Mouse (Mus musculus): ENCODE results near the gene Mustn1. TPM values are rescaled to one million over a fixed set of nuclear protein-coding genes. Genes with fewer than 3 reads are reported as not detected.

Mustn1 gene
- polyA plus RNA-seq, 1 experiment: 186 TPM

DNA sequence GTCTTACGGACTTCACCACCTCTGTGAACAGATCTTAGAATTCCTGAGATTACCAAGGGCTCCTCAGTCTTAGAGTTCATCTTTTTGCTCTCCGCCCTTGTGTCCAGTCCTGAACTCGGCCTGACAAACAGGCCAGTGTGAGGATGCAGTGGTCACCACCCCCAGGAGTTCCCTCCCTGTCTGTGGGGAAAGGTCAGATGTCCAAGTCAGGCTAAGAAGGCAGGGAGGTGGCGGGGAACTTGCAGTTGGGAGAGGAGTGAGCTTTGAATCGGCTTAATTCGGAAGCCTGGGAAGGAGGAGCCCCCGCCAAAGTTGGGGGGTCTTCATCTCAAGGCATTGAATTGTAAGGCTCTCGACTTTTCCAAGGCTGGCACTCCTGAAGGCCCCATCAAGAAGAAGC is 1.3 kb downstream of the Mustn1 start:
- DNase-seq (ENCODE audit: low spot score): no peak

DNA sequence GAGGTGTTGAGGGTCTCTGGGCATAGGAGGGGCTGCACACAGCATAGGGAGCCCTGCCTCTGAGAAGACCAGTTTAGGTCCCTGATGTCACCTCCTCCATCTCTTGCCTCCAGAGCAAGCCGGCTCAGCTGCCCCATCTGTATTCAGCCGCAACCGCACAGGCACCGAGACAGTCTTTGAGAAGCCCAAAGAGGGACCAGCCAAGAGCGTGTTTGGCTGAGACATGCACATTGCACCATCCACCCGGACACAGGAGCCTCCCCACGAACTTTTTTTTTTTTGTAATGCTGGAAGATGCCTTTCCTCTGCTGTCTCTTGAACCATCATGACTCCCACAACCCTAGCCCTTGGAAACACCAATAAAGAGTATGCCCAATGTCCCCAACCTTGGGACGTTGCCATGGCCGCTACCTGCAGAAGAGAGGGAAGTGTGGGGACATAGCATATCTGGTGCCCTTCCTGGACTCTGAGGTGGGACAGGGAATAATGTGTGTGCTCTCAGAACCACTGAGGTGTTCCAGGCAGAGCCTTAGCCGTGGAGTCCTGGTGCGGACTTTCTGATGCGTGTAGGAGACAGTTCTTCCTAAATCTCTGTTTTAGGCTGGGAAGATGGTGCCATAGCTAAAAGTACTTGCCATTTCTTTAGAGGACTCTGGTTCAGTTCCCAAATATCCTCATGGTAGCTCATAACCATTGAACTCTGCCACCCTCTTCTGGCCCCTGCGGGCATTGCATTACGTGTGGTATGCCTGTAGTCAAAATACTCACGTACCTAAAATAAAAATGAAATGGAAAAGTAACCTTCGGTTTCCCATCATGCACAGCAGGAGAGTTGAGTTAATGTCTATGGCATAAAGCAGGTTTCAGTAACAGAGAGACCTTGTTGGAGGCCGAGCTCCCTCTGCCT is 2.1 kb downstream of the Mustn1 start:
- DNase-seq (ENCODE audit: low spot score): no peak

DNA sequence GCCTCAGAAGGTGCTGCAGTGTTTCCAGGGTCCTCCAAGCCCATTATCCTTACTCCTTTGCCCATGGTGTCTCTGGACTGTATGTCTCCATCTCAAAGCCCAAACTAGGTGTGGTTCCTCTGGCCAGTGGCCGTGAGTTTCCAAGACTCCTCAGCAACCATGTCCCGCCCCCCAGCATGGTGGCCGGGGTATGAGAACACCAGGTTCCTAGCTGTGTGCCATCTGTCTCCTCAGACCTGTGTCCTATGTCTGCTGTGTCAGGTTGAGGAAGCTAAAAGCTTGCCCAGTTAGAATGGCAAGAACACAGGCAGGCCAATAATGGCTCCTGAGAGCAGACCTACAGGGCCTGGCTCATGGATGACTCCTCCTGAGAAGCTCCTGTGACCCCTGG is 2.7 kb downstream of the Mustn1 start:
- no peak for DNase-seq (ENCODE audit: low spot score)

DNA sequence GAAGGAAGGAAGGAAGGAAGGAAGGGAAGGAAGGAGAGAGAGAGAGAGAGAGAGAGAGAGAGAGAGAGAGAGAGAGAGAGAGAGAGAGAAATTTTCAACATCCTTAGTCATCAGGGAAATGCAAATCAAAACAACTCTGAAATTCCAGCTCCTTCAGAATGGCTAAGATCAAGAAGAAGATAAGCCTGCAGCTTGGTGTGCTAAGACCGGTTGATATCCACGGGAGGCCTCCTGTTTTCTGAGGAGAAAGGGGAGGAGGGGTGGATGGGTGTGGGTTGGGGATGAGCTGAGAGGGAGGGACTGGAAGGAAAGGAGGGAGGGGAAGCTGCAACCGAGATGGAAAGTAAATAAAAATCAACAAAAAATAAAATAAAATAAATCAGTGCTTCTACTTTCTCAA is 6.3 kb downstream of the Mustn1 start:
- no peak for DNase-seq (ENCODE audit: low spot score)

DNA sequence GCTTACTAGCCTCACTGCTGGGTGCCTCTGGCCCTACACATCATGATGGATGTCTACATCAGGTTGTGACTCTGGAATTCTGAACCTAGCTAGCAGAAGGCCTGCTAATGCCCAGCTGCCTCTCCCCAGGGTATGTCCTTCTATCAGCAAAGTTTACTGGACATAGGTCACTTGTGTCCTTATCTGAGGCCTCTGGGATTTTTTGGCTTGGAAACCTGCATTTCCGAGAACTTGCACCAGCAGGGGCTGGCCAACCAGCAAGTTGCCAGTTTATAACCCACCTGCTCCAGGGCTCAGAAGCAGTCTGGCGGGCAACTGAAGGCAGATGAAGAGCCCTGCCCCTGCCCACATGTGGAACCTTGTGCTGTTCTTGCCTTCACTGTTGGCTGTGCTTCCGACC is 7.2 kb downstream of the Mustn1 start, which contains the start of gene Itih4:
TSS of gene Itih4 (plus strand) at position 273 of the 400 bp plus-strand sequence.
- DNase-seq (ENCODE audit: low spot score): no peak

- no peak for DNase-seq (ENCODE audit: low spot score)
Observed at GRCm38 (mm10) chr14:30888271-30888732, 9.3 kb downstream of the Mustn1 start.

GRCm38 (mm10) chr14:30899972-30900371 is 21.0 kb downstream of the Mustn1 start:
- no peak for DNase-seq (ENCODE audit: low spot score)

GRCm38 (mm10) chr14:30902628-30903027 is 23.6 kb downstream of the Mustn1 start:
- DNase-seq (ENCODE audit: low spot score): no peak

DNA sequence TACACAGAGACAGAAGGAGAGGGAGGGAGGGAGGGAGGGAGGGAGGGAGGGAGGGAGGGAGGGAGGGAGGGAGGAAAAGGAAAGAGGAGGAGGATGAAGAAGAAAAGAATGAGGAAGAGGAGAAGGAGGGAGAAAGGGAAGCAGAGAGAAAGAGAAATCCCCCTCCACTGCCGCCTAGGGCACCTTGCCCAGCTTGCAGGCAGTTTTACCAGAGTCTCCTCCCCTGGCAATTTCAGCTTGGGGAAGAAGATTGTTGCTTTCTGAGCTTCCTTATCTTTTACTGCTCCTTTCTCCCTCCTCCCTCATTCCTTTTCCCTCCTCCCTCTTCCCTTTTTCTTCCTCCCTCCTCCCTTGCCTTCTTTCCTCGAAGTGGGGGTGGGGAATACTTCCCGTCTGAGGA is 24.0 kb downstream of the Mustn1 start:
- no peak for DNase-seq (ENCODE audit: low spot score)

- DNase-seq (ENCODE audit: low spot score): no peak
Observed at GRCm38 (mm10) chr14:30904307-30904706, 25.3 kb downstream of the Mustn1 start.

DNA sequence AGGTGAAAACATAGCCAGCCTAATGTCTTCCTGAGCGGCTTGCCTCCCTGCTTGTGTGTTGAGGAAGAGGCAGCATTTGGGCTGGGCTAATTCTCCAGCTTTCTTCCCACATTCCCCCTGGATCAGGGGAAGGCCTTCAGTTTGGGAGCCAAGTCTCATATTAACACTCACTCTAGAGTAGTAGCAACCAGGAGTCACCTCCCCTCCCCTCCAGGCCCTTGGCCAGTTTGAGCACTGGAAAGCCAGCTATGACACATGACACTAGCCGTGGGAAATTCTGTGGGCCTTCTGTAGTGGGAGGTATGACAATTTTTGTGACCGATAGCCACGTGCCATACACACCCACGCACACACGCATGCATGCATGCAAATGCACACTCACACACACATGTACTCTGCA is 27.0 kb downstream of the Mustn1 start:
- DNase-seq (ENCODE audit: low spot score): no peak

GRCm38 (mm10) chr14:30907814-30908265 is 28.8 kb downstream of the Mustn1 start:
- DNase-seq (ENCODE audit: low spot score): no peak

DNA sequence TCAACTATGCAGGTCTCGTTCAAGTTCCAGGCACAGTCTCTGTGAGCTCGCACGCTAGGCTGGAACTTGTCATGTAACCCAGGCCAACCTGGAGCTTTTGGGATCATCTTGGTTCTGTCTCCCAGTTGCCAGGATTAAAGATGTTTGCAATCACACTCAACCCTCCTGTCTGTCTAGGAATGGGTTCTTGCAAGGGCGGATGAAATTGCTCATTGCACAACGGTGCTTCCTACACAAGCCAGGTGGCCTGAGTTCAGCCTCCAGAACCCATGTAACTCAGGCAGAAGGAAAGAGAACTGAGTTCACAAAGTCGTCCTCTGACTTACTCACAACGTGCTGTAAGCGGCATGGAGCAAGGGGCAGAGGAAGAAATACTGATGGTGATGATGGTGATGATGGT is 32.1 kb downstream of the Mustn1 start:
- DNase-seq (ENCODE audit: low spot score): no peak

DNA sequence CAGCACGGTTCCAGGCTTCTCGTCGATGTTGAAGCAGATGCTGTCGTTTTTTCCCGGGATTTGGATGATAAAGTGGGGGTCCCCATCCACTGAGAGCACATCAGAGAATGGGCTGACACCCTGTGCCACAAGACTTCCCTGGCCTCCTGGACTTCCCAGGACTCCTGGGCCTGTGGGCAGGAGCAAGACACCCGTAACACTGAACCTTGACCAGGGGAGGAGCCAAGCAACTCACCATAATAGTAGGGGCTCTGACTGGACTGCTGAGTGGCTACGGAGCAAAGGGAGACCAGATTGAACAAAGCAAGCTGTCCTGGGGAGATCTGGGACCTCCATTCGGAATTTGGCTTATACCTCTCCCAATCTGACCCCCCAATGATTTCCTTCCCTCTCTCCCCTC is 33.6 kb downstream of the Mustn1 start:
- DNase-seq (ENCODE audit: low spot score): no peak

GRCm38 (mm10) chr14:30913404-30913803 is 34.4 kb downstream of the Mustn1 start:
- no peak for DNase-seq (ENCODE audit: low spot score)

DNA sequence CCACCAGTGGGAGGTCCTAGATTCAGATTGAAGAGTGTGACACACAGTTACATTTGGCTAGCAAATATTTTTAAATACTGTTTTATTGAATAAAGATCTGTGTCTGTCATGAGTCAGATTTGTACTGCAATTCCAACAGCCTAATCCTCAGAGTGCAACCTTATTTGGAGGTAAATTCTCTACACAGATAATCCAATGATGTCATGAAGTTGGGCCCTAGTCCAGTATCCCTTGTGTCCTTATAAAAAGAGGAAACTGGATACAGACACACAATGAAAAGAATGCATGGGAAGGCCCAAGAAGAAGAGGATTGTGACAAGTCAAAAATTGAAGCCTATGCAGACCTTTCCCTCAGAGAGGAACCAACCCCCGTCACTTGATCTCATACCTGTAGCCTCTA is 37.5 kb downstream of the Mustn1 start:
- DNase-seq (ENCODE audit: low spot score): no peak

DNA sequence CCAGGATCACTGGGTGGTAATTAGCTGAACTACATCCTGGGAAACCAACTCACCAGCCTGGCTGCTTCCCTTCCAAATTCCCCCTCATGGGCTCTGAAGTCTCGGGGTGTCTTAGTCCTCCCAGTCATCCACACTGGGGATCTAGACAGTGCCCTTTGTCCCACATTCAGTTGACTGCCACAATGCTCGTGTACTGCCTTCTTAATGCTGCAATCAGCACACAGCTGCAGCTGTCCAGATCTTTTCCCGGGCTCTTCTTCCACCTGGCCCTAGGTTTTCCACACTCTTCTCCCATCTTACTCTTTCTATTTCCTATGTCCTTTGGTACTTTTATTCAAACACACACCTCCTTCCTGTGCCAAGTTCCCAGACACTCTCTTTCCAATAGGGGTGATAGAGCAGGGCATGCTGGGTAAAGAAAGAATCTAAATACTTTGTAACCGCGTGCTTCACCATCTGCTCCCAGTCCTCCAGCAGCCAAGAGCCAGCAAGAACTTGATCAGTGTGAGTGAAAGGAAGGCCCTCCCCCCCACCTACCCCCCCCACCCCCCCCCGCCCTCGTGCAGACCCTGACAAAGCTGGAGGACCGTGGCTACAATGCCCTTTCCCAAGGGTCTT is 43.2 kb downstream of the Mustn1 start:
- DNase-seq (ENCODE audit: low spot score): no peak

DNA sequence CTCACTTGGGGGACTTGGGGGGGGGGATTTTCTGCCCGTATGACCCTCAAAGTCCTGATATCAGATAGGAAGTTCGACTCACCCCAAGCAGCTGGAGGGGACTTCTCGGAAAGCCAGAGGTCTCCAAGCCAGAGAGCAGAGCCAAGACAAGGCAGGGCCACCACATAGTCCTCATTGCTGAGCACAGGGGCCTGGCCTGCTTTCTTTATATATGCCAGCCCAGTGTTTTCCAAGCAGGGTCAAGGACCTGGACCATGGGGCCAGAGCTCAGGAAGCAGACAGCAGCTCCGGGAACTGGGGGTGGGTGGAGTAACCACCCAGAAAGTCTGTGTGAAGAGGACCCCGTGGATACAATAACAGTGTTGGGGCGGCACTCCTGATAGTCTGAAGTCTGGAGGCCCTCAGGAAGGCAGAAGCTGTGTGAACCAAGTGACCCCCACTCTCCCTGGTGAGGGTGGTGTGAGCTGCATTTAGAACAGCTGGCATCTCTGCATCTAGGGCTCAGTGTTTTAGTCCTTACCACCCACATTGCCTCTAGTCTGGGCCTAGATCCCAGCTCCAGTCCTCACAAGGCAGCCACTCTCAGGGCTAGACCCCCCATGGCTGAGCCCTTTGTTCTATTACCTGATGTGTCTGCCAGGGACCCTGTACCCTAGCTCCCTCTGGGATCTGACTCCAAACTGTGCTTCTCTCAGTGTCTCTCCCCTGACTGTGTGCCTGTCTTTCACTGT is 44.5 kb downstream of the Mustn1 start, which contains the start of gene Itih3:
TSS of gene Itih3 (minus strand) at position 386 of the 731 bp plus-strand sequence.
- no peak for DNase-seq (ENCODE audit: low spot score)

GRCm38 (mm10) chr14:30925492-30925891 is 46.5 kb downstream of the Mustn1 start:
- DNase-seq (ENCODE audit: low spot score): no peak

DNA sequence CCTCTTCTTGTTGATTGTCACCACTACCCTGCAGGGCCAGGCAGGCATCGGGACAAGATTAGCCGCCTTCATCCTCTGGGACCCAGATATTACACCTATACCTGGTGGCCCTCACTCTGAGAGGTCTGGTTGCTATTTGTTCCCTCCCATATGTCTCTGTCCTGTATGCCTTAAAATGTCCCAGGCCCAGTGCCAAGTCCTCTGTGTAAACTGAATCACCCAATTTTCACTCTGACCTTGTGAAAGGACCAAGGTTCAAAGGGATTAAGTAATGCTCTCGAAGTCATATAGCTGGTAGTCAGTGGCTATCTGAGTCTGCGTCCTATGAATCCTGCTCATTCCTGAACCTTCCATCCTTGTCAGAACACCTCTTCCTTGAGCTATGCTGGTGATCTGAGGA is 51.4 kb downstream of the Mustn1 start:
- no peak for DNase-seq (ENCODE audit: low spot score)

Data from urinary bladder, adult 2 months (tissue).